Mouse (Mus musculus) cerebellum, adult 2 months (tissue): ENCODE results near the gene Trpc7. TPM values are rescaled to one million over a fixed set of nuclear protein-coding genes. Genes with fewer than 3 reads are reported as not detected.

Source experiments
- DNase-seq, 2 experiments: peaks; one replicate each; pipeline ENCODE4 v3.0.0; 2021
- H3K27ac ChIP-seq: fragments of 200-500 bp; 2 replicates; pipeline ENCODE4 v1.5.1; 2012; ENCODE audit warnings: low read length, control low read depth, inconsistent platforms; ENCODE audit not compliant: insufficient read depth
- H3K27me3 ChIP-seq: fragments of 200-500 bp; 2 replicates; pipeline ENCODE4 v1.6.1; 2012; ENCODE audit warnings: inconsistent platforms, mild to moderate bottlenecking, low read length, moderate library complexity; ENCODE audit not compliant: control insufficient read depth, insufficient read depth
- H3K4me1 ChIP-seq: fragments of 200-500 bp; 2 replicates; pipeline ENCODE4 v1.6.1; 2011; ENCODE audit warnings: low read length; ENCODE audit not compliant: control insufficient read depth, insufficient read depth
- H3K4me3 ChIP-seq: fragments of 200-500 bp; replicated peaks from 2 replicates; pipeline ENCODE3; 2011; ENCODE audit warnings: mild to moderate bottlenecking, low read depth, low read length, control low read depth; ENCODE audit not compliant: insufficient read depth
- CTCF ChIP-seq: fragments of 200-500 bp; IDR thresholded peaks from 2 replicates; pipeline ENCODE4 v1.5.1; 2011; ENCODE audit warnings: low read depth, mild to moderate bottlenecking, control low read depth, low read length, moderate library complexity, borderline replicate concordance; ENCODE audit not compliant: insufficient read depth
- POLR2A ChIP-seq: fragments of 200-500 bp; IDR thresholded peaks from 2 replicates; pipeline ENCODE4 v1.6.1; 2011; ENCODE audit warnings: low read length, control low read depth, borderline replicate concordance; ENCODE audit not compliant: insufficient read depth
- WGBS: fragments of 180-500 bp; shearing (Covaris S2); methylation state at CpG from one replicate; pipeline ENCODE4 v1.1.7; 2018; 5-methylcytosine and 5-hydroxymethylcytosine counted together
- polyA plus RNA-seq: library from polyadenylated mRNA; depleted of rRNA; stranded (reverse); fragments of >200 nt; gene quantifications from 2 replicates; pipeline ENCODE4 v1.2.3, GENCODE M21; 2012

Trpc7 gene
- polyA plus RNA-seq, 1 experiment, result 3.3 TPM

DNA sequence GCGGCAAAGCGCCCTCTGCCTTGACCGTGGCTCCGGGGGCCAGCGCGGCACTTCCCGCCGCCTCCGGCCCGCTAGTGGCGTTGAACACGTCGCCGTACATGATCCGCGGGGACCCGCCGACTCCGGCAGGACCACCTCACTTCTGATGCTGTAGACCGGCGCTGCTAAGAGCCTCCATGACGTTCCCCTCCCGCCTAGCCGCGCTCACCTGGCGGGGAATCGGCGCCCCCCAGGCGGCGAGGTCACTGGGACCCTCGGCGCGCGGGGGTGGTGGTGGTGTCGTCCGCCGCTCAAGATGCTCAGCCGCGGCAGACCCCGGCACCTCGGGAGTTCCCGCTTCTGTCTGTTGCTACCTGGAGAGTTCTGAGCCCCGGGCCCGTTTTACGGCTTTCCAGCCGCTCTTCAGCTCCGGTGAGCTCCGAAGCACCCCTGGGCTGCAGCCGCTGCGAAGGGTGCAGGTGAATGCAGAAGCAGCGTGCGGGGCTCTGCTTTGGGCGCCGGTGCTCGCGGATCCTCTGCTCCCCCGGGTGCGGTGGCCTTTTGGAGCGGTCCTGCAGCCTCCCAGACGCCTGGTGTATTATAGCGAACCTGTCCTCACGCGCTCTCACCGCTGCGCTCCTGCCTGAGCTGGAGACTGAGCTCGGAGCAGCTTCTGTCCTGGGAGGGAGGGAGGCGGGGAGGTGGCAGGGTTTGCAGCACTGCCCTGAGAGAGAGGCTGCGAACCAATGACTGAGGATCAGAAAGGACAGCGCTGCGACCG, 142.4 kb downstream of the Trpc7 start, which contains the start of gene Gm45623:
Gm45623 (minus strand) TSS at position 636 of the 760 bp plus-strand sequence.
- TF ChIP-seq CTCF (no peak), POLR2A (no peak)

DNA sequence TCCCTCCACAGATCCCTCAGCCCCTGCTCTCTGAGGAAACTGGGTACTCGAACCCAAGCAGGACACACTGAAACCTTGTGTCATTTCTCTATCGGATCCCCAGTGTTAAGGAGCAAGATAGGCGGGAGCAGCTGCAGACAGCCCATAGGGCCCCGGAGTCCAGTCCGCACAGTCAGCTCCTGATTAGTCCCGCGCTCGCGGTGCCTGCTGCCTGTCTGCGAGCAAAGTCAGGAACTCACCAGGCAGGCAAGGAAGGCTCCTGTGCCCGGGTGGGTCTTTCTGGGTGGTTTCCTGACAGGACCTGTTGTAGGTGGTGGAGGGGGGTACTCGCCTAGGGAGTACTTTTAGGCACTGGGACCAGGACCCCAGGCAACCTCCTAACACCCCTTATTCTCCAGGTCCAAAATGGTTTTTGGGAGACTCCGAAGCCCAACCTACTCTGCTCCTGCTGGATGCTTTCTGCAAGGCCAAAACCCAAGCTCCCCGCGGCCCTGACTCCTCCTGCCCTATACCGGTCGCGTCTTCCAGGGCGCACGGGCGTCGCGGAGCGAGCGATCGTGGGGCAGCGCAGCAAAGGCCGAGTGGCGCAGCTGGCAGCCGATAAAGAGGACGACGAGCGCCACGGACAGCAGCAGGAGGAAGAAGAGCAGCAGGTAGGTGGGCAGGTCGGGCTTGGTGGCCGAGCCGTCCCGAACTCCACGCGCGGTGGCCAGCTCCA, 143.2 kb downstream of the Trpc7 start:
- no peak for TF ChIP-seq CTCF
- no peak for TF ChIP-seq POLR2A
- WGBS, result 3% methylated on average over 41 of the region's 41 CpGs
- H3K27ac ChIP-seq, result no peak overlapping the region
- no peak for DNase-seq
- H3K4me3 ChIP-seq, result no peak overlapping the region
- peaks cover 2% of the 10 kb centered on the region; the same call in 1 of the 2 replicates for H3K27me3 ChIP-seq
- H3K4me1 ChIP-seq, result no peaks in the 10 kb centered on the region

More for the DNA sequence above, 142.4 kb downstream of the Trpc7 start, which contains the start of gene Gm45623:
- DNase-seq, result no peak
- peaks cover 2% of the 10 kb centered on the region; the same call in 1 of the 2 replicates for H3K27me3 ChIP-seq
- 1% methylated on average over 71 of the region's 71 CpGs for WGBS
- H3K27ac ChIP-seq, result no peak within 1 kb of the TSS
- no peaks in the 10 kb centered on the region for H3K4me1 ChIP-seq
- no peak within 1 kb of the TSS for H3K4me3 ChIP-seq

DNA sequence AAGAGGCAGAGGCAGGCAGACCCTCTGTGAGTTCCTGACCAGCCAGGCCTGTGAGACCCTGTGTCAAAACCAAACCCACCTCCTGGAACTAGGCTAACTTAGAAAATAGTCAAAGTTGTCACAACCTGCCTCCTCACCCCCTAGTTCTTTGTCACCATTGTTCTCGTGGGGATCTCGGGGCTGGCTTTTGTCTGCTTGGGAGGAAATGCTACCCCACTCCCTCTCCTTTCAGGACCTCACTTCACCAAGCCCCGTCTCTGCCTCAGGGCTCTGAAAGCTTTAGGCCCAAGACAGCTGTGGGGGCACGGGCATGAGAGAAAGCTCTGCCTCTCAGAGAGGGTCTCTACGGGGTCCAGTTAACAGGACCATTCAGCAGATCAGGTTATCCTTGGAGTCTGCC, 144.0 kb downstream of the Trpc7 start:
- WGBS, result 45% methylated on average over 5 of the region's 5 CpGs
- Histone ChIP-seq H3K27ac (no peak overlapping the region), H3K4me3 (no peak overlapping the region), H3K27me3 (peaks cover 2% of the 10 kb centered on the region; the same call in 1 of the 2 replicates), H3K4me1 (no peaks in the 10 kb centered on the region)
- TF ChIP-seq CTCF (no peak), POLR2A (no peak)
- DNase-seq, result no peak

DNA sequence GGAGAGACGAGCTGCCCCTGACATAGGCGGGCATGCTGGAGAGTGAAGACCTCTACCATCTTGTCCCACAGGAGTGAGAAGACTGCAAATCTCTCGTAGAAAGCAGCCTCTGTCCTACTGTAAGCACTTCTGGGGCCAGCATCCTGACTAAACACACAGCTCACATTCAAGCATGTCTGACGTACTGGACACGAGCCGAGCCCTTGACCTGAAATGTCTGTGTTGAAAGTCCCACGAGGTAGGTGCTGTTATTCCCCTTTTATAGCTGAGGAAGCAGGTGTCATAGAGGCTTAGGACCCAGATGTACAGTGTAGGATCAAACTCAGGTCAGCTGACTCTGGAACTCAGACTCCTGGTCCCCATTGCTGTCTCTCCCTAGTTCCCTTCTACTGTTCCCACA, 146.4 kb downstream of the Trpc7 start:
- 83% methylated on average over 7 of the region's 7 CpGs for WGBS
- no peak for TF ChIP-seq POLR2A
- TF ChIP-seq CTCF, result no peak
- Histone ChIP-seq H3K27me3 (peaks cover 2% of the 10 kb centered on the region; the same call in 1 of the 2 replicates), H3K27ac (no peak overlapping the region), H3K4me3 (no peak overlapping the region), H3K4me1 (no peaks in the 10 kb centered on the region)
- DNase-seq, result no peak

DNA sequence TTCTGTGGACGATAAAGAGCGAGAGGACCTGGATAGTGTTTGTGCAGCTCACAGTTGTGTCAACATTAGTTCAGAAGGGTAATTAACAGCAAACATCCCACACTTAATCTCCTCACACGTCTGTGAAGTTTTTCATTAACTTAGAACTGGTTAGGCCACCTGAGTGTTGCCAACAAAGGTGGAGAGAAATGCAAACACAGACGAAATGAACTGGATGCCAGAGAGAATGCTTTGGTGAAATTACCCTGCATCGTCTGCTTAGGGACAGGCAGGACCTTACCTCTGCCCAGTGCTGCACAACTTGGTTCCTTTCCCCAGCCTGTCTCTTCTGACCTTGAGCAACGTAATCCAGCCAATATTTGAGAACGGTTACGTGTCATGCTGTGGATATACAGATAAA, 148.2 kb downstream of the Trpc7 start:
- Histone ChIP-seq H3K4me3 (no peak overlapping the region), H3K27ac (no peak overlapping the region), H3K27me3 (peaks cover 2% of the 10 kb centered on the region; the same call in 1 of the 2 replicates), H3K4me1 (no peaks in the 10 kb centered on the region)
- no peak for DNase-seq
- TF ChIP-seq POLR2A, result no peak
- TF ChIP-seq CTCF, result no peak
- 79% methylated on average over 8 of the region's 8 CpGs for WGBS

DNA sequence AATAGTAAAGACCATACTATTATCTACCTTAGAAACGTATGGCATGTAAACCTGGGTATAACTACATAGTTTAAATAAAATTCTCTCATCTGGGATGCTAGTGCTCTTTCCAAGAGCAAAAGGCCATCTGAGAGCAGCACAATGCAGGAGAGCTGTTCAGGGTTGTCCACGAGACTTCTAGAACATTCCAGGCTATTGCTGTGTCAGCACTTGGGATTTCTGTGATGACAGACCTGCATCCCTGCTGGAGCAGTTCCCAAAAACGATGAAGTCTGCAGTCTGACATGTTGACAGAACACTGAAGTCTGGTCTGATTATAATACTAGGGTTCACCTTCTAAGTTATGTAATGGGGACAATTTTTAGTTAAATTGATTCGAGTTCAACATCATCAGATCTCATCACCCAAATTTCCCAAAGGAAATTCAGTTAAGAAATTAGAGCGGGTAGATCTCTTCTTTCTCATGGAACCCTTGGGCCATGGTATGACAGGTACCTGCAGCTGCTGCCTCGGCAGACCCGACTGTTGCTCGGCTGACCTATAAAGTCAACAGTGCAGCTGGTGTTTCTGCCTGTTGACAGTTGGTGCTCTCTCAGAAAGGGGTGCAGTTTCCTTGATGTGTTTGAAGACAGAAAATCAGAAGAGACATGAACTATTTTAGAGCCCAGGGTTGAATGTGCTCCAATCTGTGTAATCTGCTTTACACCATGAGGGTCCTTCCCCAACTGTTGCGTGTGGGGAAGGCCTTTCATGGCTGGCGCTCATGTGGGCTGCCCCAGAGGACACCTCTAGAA, 148.9 kb downstream of the Trpc7 start:
- TF ChIP-seq CTCF, result no peak
- TF ChIP-seq POLR2A, result no peak
- no peak overlapping the region for H3K27ac ChIP-seq
- WGBS, result 74% methylated on average over 10 of the region's 10 CpGs
- H3K4me1 ChIP-seq, result no peaks in the 10 kb centered on the region
- H3K27me3 ChIP-seq, result peaks cover 2% of the 10 kb centered on the region; the same call in 1 of the 2 replicates
- DNase-seq, result no peak
- H3K4me3 ChIP-seq, result no peak overlapping the region

DNA sequence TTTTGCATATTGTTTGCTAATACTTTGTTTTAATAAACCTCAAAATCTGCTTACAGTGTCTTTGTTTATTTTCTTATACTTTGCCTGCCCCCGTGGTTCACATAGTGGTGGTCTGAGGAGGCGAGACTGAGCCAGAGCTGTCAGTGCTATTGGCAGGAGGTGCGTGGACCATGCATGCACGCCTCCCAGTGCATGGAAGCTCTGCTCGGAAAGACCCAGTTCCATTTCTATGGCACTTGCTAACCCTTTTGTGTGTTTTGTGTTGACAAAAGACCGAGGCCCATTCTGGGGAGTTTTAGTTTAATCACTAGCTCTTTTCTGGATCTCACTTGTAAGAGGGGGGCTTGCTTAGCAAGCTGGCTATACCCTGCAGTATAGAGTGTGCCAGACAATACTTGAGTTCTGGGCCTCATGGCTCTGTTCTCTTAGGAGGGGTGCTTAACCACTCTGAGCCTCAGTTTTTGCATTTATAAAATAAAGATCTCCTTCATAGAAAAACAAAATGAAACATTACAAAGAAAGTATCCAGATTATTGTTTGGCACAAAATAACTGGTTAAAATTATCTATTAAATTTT, 153.4 kb downstream of the Trpc7 start:
- TF ChIP-seq POLR2A (no peak), CTCF (no peak)
- no peaks in the 10 kb centered on the region for H3K4me1 ChIP-seq
- no peak overlapping the region for H3K27ac ChIP-seq
- no peak for DNase-seq
- H3K4me3 ChIP-seq, result no peak overlapping the region
- no peaks in the 10 kb centered on the region for H3K27me3 ChIP-seq
- 81% methylated on average over 6 of the region's 6 CpGs for WGBS
